Mouse (Mus musculus): Measurements from ENCODE around the gene Ctrb1.

Gene Ctrb1

GRCm38 (mm10) chr8:111717488-111717792, 26.6 kb upstream of the Ctrb1 start:
- no peak for DNase-seq (ENCODE audit: low spot score)

- DNase-seq (ENCODE audit: low spot score): peak; percentile 21
Observed at GRCm38 (mm10) chr8:111716603-111717487, 26.0 kb upstream of the Ctrb1 start.

GRCm38 (mm10) chr8:111715514-111715913, 24.7 kb upstream of the Ctrb1 start:
- no peak for DNase-seq (ENCODE audit: low spot score)

GRCm38 (mm10) chr8:111714295-111714694, 23.5 kb upstream of the Ctrb1 start:
- DNase-seq (ENCODE audit: low spot score): no peak

- DNase-seq (ENCODE audit: low spot score): no peak
Observed at GRCm38 (mm10) chr8:111713817-111714216, 23.0 kb upstream of the Ctrb1 start.

- no peak for DNase-seq (ENCODE audit: low spot score)
Observed at GRCm38 (mm10) chr8:111713291-111713690, 22.5 kb upstream of the Ctrb1 start.

- peak; percentile 68 for DNase-seq (ENCODE audit: low spot score)
Observed at GRCm38 (mm10) chr8:111712588-111712987, 21.8 kb upstream of the Ctrb1 start.

- no peak for DNase-seq (ENCODE audit: low spot score)
Observed at GRCm38 (mm10) chr8:111712135-111712534, 21.3 kb upstream of the Ctrb1 start.

GRCm38 (mm10) chr8:111710777-111711485, 20.1 kb upstream of the Ctrb1 start:
- DNase-seq (ENCODE audit: low spot score): no peak

- DNase-seq (ENCODE audit: low spot score): no peak
Observed at GRCm38 (mm10) chr8:111709223-111709622, 18.4 kb upstream of the Ctrb1 start.

GRCm38 (mm10) chr8:111708265-111708664, 17.5 kb upstream of the Ctrb1 start:
- DNase-seq (ENCODE audit: low spot score): no peak

- DNase-seq (ENCODE audit: low spot score): no peak
Observed at GRCm38 (mm10) chr8:111705699-111706098, 14.9 kb upstream of the Ctrb1 start.

- no peak for DNase-seq (ENCODE audit: low spot score)
Observed at GRCm38 (mm10) chr8:111705222-111705621, 14.4 kb upstream of the Ctrb1 start.

- DNase-seq (ENCODE audit: low spot score): no peak
Observed at GRCm38 (mm10) chr8:111704585-111704984, 13.8 kb upstream of the Ctrb1 start.

- DNase-seq (ENCODE audit: low spot score): no peak
Observed at GRCm38 (mm10) chr8:111701380-111701779, 10.6 kb upstream of the Ctrb1 start.

GRCm38 (mm10) chr8:111700740-111701139, 9.9 kb upstream of the Ctrb1 start:
- DNase-seq (ENCODE audit: low spot score): no peak

- DNase-seq (ENCODE audit: low spot score): no peak
Observed at GRCm38 (mm10) chr8:111700201-111700600, 9.4 kb upstream of the Ctrb1 start.

- DNase-seq (ENCODE audit: low spot score): no peak
Observed at GRCm38 (mm10) chr8:111699035-111699434, 8.2 kb upstream of the Ctrb1 start.

GRCm38 (mm10) chr8:111697655-111698054, 6.8 kb upstream of the Ctrb1 start:
- DNase-seq (ENCODE audit: low spot score): no peak

GRCm38 (mm10) chr8:111695441-111695840, 4.6 kb upstream of the Ctrb1 start:
- DNase-seq (ENCODE audit: low spot score): no peak

- peak; percentile 34 for DNase-seq (ENCODE audit: low spot score)
Observed at GRCm38 (mm10) chr8:111693261-111693741, 2.5 kb upstream of the Ctrb1 start.

GRCm38 (mm10) chr8:111686881-111687280, 3.9 kb downstream of the Ctrb1 start:
- DNase-seq (ENCODE audit: low spot score): no peak

- no peak for DNase-seq (ENCODE audit: low spot score)
Observed at GRCm38 (mm10) chr8:111682521-111682920, 8.3 kb downstream of the Ctrb1 start.

All from embryo, embryonic 10.5 days (tissue).